Mouse (Mus musculus): Measurements from ENCODE around the gene Kif3c.
A peak's percentile ranks its signal among the peaks of the same experiment; 100 is the strongest.

The Kif3c gene

GRCm38 (mm10) chr12:3425375-3426341, 60.7 kb downstream of the Kif3c start:
- DNase-seq: peak; percentile 55

DNA sequence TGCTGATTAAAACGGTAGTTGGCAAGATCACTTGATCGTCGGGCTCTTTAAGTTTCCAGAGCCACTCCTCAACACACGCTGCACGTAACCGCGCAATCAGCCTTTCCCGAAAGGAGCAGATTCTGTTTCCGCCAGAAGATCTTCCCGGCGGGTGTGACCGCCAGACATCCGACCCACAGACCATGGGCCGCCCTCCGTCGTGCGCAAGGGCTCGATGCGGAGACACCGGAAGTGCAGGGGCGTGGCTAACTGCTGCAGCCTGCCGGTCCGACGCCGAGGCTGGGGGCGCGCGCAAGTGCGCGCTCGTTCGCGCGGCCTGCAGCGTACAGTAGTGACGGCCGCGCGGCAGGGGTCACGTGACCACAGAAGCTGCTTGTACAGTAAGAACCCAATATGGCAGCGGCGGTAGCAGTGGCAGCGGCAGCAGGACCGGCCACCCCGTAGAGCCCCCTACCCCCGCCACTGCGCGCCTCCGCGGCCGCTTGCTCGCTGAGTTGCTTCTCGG, 61.6 kb downstream of the Kif3c start, which contains the start of gene Asxl2:
Gene Asxl2, plus strand, starts transcription at position 328 of the 505 bp plus-strand sequence.
- DNase-seq: peak; percentile 99

DNA sequence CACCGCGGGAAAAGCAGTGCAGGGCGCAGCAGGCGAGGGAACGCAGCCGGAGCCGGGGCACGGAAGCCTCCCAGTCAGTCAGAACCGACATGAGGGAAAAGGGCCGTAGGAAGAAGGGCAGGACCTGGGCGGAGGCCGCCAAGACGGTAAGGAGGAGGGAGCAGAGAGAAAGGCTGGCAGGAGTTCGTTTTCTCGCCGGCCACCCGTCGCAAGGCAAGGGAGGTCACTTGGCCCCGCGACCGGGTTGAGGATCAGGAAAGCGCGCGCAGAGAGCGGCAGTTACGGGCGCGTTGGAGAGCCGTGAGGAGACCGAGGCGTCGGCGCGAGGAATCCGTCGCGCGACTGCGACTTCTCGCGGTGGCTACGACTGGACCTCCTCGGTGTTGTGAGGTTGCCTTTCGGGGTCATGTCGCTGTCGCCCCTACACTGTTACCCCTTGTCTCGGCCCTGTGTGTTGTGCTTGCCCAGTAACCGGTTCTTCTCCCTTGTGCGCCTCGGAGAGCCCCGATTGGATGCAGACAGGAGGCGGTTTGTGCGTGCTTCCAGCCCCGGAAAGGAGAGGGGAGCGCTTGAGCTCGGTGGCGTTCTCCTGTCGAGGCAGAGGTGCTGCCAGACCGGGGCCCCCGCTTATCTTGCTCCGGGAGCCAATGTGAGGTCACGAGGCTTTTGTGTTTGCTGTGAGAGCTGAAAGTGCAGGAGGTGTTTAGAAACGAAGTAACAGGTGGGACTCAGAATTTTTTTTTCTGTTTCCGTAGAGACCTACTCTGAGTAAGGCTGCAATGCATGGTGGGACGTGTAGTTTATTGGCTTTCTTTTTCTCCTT, 62.3 kb downstream of the Kif3c start:
- DNase-seq: peak; percentile 78

GRCm38 (mm10) chr12:3427891-3428775, 63.2 kb downstream of the Kif3c start:
- no peak for DNase-seq

- no peak for DNase-seq
Measured at GRCm38 (mm10) chr12:3429681-3430442, 64.9 kb downstream of the Kif3c start.

GRCm38 (mm10) chr12:3430443-3430753, 65.5 kb downstream of the Kif3c start:
- DNase-seq: no peak

GRCm38 (mm10) chr12:3430985-3431384, 66.1 kb downstream of the Kif3c start:
- DNase-seq: no peak

GRCm38 (mm10) chr12:3433736-3434135, 68.8 kb downstream of the Kif3c start:
- DNase-seq: no peak

DNA sequence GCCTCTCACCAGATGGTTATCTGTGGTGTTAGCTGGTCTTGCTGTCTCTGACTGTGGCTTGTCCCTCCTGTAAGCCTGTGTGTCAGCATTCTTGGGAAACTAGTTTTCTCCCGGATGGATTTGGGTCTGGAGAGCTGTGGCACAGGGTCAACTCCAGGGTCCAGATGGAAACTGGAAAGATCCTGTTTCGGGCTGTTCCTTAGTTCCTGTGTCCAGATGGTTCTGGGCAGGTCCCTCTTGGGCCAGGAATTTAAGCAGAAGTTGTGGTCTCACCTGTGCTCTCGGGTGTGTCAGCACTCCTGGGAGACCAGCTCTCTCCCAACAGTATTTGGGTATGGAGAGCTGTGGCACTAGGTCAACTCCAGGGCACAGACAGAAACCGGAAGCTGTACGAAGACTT, 71.5 kb downstream of the Kif3c start:
- DNase-seq: no peak

DNA sequence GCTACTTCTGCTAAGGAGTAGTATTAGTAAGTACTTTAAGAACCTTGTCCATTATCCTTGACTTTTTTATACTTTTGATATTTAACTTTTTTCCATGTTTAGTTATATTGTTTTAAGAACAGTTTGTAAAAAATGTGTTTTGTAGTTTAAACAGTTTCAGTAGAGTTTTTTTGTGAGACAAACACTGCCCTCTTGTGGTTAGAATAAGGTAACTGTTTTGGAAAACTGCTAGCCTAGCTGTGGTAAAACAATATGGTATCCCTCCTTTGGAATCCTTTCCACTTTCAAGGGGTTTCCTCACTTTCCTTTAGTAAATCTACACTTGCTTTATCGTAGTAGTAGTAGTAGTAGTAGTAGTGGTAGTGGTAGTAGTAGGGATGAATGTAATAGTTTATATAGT, 72.9 kb downstream of the Kif3c start:
- peak; percentile 5 for DNase-seq

DNA sequence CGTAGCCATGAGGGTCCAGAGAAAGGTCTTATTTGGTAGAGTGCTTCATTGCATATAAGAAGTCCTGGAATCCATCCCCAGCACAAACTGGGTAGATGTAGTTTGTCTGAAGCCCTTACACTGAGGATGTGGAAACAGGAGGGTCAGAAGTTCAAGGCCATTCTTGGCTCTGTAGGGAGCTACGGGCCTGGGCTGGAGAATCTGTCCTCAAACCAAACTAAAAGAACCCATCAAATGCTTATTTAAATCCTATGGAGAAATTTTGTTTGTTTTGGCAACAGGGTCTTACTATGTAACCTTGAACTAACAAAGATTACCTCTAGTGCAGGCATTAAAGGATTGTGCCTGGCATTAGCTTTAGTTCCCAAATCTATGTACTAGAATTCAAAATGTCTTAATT, 76.0 kb downstream of the Kif3c start:
- no peak for DNase-seq

DNA sequence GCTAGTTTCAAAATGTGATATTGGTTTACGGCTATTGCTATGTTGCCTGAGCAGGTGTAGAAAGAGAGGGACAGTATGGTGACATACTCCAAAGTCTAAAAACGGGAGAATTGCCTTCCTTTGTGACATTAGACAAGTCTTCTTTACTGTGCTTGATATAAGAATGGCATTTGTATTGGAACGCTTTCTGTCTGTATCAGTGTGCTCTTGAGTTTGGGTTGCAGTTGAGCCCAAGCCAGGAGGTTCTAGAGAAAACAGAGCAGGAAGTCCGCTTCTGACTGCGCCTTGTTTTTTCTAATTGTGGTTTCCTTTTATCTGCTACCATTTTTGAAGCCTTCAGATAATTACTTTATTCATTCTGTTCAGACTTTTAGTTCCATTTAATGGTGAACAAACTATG, 76.4 kb downstream of the Kif3c start:
- DNase-seq: no peak

DNA sequence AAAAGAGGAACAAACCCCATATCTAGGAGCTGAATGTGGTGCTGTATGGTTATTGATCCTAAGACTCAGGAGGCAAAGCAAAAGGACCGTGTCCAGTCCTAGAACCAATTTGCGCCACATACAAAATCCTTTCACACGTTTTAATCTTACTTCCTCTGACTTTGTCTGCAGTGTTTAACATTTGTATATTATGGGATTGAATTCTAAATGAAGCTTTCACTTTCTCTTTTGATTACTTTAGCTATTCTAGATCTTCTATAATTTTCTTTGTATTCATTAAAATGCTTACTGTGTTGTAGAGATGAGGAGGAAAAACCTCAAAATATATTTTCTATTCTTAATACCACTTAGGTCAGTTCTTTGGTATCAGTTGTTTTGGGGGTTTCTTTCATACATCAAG, 88.6 kb downstream of the Kif3c start:
- DNase-seq: no peak

Measured in embryo, embryonic 11 days (tissue).